Mouse (Mus musculus): ENCODE results near the gene Ntn1. TPM values are rescaled to one million over a fixed set of nuclear protein-coding genes. Genes with fewer than 3 reads are reported as not detected.

The Ntn1 gene
- polyA plus RNA-seq, 1 experiment: 24.4 TPM

GRCm38 (mm10) chr11:68313065-68313464, 87.6 kb downstream of the Ntn1 start:
- DNase-seq: peak; percentile 25

DNA sequence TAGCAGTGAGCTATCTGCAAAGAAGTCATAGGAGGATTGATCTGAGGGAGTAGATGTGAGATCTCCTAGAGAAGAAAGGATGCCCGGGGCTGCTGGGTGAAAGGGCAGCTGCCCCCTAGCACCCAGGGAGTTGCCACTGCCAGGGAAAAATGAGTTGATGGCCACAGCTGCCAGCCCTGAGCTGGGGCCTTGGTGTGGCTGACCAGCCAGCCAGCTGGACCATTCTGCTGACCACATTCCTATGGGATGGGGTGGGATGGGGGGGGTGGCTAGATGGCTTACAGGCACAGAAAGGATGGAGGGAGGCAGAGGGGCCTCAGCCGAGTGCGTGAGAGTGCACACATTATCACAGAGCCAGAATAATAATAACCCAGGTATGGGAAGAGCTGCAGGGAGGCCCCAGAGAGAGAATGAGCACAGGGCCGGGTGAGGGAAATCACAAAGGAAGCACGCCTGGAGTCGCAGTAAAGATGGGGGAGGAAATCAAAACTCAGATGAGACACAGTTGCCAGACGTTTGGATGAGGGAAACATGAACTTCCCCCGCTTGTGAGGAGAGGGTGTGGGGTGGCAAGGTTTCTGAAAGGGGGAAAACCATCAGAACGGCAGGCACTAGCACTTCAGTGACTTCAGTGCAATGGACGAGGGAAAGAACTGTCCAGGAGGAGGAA, 91.6 kb downstream of the Ntn1 start:
- Histone ChIP-seq H3K27ac (ENCODE audit: insufficient read depth, low read depth, low read length) (no peak overlapping the region), H3K4me3 (ENCODE audit: insufficient read depth, low read depth, low read length) (no peak overlapping the region), H3K4me1 (ENCODE audit: control insufficient read depth, insufficient read depth, low read length) (no peaks in the 10 kb centered on the region), H3K27me3 (replicated peaks; ENCODE audit: control insufficient read depth, insufficient read depth, low read length) (no peaks in the 10 kb centered on the region), H3K36me3 (ENCODE audit: control insufficient read depth, insufficient read depth, low read length) (no peaks in the 10 kb centered on the region)
- no peak for DNase-seq
- TF ChIP-seq CTCF (conservative IDR thresholded peaks at IDR 0.05; ENCODE audit: insufficient read depth, insufficient read length, low read depth, low read length): no peak
- 59% methylated on average over 10 of the region's 10 CpGs for WGBS

More at GRCm38 (mm10) chr11:68313065-68313464, 87.6 kb downstream of the Ntn1 start:
- H3K27me3 ChIP-seq (replicated peaks; ENCODE audit: control insufficient read depth, insufficient read depth, low read length): no peaks in the 10 kb centered on the region
- TF ChIP-seq CTCF (conservative IDR thresholded peaks at IDR 0.05; ENCODE audit: insufficient read depth, insufficient read length, low read depth, low read length) (no peak), POLR2A (IDR thresholded peaks at IDR 0.05; ENCODE audit: low read depth, low read length) (no peak)
- H3K4me1 ChIP-seq (ENCODE audit: control insufficient read depth, insufficient read depth, low read length): no peaks in the 10 kb centered on the region
- H3K27ac ChIP-seq (ENCODE audit: insufficient read depth, low read depth, low read length): no peak overlapping the region
- WGBS: 49% methylated on average over 7 of the region's 7 CpGs
- H3K36me3 ChIP-seq (ENCODE audit: control insufficient read depth, insufficient read depth, low read length): no peaks in the 10 kb centered on the region
- no peak overlapping the region for H3K4me3 ChIP-seq (ENCODE audit: insufficient read depth, low read depth, low read length)

DNA sequence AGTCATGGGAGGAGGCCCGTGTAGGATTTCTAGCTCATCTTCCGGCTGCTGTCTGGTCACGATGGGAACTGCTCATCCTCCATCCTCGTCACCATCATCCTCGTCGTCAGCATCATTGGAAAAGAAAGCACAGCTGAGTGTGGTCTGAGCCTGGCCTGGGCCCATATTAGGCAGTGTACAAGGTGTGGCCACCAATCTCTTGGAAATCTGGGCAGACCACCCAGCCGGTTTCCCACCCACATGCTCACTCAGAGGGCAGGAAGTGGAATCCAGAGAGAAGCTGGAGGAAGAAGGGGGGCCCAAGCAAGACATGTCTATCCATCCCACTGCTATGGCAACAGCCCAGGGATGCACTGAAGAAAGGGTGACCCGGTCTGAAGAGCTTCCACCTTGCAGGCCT, 94.6 kb downstream of the Ntn1 start:
- 77% methylated on average over 8 of the region's 8 CpGs for WGBS
- DNase-seq: no peak
- no peak overlapping the region for H3K4me3 ChIP-seq (ENCODE audit: insufficient read depth, low read depth, low read length)
- no peaks in the 10 kb centered on the region for H3K4me1 ChIP-seq (ENCODE audit: control insufficient read depth, insufficient read depth, low read length)
- TF ChIP-seq CTCF (conservative IDR thresholded peaks at IDR 0.05; ENCODE audit: insufficient read depth, insufficient read length, low read depth, low read length) (no peak), POLR2A (IDR thresholded peaks at IDR 0.05; ENCODE audit: low read depth, low read length) (no peak)
- no peaks in the 10 kb centered on the region for H3K27me3 ChIP-seq (replicated peaks; ENCODE audit: control insufficient read depth, insufficient read depth, low read length)
- H3K27ac ChIP-seq (ENCODE audit: insufficient read depth, low read depth, low read length): no peak overlapping the region
- no peaks in the 10 kb centered on the region for H3K36me3 ChIP-seq (ENCODE audit: control insufficient read depth, insufficient read depth, low read length)

DNA sequence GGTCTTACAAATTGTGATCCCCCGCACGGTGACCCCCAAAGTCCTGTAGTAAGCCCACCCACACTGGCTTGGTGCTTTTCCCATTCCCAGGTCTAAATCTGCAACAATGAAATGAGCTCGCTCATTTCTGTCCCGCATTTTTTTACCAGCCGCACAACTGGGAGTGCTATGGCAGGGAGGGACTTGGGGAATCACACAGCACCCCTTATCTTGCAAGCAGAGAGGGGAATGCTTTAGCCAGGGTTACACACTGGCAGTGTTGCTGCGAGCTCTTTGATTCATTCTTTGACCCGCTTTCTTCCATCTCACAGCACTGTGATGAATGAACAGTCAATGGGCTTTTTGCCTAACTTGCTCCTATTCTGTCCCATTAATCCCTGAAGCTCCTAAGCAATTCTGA, 98.3 kb downstream of the Ntn1 start:
- TF ChIP-seq POLR2A (IDR thresholded peaks at IDR 0.05; ENCODE audit: low read depth, low read length): no peak
- no peak for TF ChIP-seq CTCF (conservative IDR thresholded peaks at IDR 0.05; ENCODE audit: insufficient read depth, insufficient read length, low read depth, low read length)
- DNase-seq: no peak
- Histone ChIP-seq H3K36me3 (ENCODE audit: control insufficient read depth, insufficient read depth, low read length) (no peaks in the 10 kb centered on the region), H3K27ac (ENCODE audit: insufficient read depth, low read depth, low read length) (no peak overlapping the region), H3K27me3 (replicated peaks; ENCODE audit: control insufficient read depth, insufficient read depth, low read length) (no peaks in the 10 kb centered on the region), H3K4me3 (ENCODE audit: insufficient read depth, low read depth, low read length) (no peak overlapping the region), H3K4me1 (ENCODE audit: control insufficient read depth, insufficient read depth, low read length) (no peaks in the 10 kb centered on the region)
- 87% methylated on average over 7 of the region's 7 CpGs for WGBS

DNA sequence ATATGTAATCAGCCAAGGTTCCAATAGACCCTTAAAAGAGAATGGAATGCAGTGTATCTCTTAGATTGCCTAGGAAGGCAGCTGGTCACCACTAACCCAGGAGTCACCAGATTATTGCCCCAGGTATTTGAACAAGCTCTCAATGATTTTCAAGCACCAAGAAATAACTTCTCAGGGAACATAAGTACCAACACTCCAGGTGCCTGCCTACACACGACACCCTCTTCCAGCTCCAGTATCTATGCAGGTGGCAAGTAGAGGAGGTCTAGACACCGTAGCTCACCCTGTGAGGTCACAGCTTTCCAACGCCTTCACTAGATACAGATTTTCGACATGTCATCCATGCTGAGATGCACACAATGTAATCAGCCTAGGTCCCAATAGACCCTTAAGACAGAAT, 99.0 kb downstream of the Ntn1 start:
- H3K4me3 ChIP-seq (ENCODE audit: insufficient read depth, low read depth, low read length): no peak overlapping the region
- WGBS: 93% methylated on average over 4 of the region's 4 CpGs
- H3K4me1 ChIP-seq (ENCODE audit: control insufficient read depth, insufficient read depth, low read length): no peaks in the 10 kb centered on the region
- no peak for DNase-seq
- no peak overlapping the region for H3K27ac ChIP-seq (ENCODE audit: insufficient read depth, low read depth, low read length)
- H3K27me3 ChIP-seq (replicated peaks; ENCODE audit: control insufficient read depth, insufficient read depth, low read length): no peaks in the 10 kb centered on the region
- no peak for TF ChIP-seq POLR2A (IDR thresholded peaks at IDR 0.05; ENCODE audit: low read depth, low read length)
- TF ChIP-seq CTCF (conservative IDR thresholded peaks at IDR 0.05; ENCODE audit: insufficient read depth, insufficient read length, low read depth, low read length): no peak
- no peaks in the 10 kb centered on the region for H3K36me3 ChIP-seq (ENCODE audit: control insufficient read depth, insufficient read depth, low read length)

DNA sequence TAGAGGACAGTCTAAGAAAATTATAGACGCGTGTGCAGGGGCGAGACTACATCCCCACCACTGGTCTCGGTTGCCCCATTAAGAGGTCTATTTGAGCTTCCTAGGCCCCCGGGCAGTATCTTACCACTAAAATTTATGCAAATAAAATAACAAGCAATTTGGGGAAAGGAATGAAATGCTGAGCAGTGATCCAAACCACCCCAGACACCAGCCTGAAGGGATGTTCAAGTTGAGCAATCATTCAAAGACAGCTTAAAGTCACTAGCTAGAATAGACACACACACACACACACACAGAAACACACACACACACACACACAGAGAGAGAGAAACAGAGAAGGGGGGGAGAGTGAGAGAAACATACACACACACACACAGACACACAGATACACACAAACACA, 105.1 kb downstream of the Ntn1 start:
- TF ChIP-seq POLR2A (IDR thresholded peaks at IDR 0.05; ENCODE audit: low read depth, low read length) (no peak), CTCF (conservative IDR thresholded peaks at IDR 0.05; ENCODE audit: insufficient read depth, insufficient read length, low read depth, low read length) (no peak)
- 86% methylated on average over 5 of the region's 5 CpGs for WGBS
- H3K4me3 ChIP-seq (ENCODE audit: insufficient read depth, low read depth, low read length): no peak overlapping the region

GRCm38 (mm10) chr11:68290631-68291030, 110.0 kb downstream of the Ntn1 start:
- Histone ChIP-seq H3K36me3 (ENCODE audit: control insufficient read depth, insufficient read depth, low read length) (no peaks in the 10 kb centered on the region), H3K4me3 (ENCODE audit: insufficient read depth, low read depth, low read length) (no peak overlapping the region), H3K27me3 (replicated peaks; ENCODE audit: control insufficient read depth, insufficient read depth, low read length) (no peaks in the 10 kb centered on the region), H3K27ac (ENCODE audit: insufficient read depth, low read depth, low read length) (no peak overlapping the region), H3K4me1 (ENCODE audit: control insufficient read depth, insufficient read depth, low read length) (peaks cover 23% of the 10 kb centered on the region)
- 49% methylated on average over 8 of the region's 8 CpGs for WGBS
- DNase-seq: no peak
- TF ChIP-seq CTCF (conservative IDR thresholded peaks at IDR 0.05; ENCODE audit: insufficient read depth, insufficient read length, low read depth, low read length) (no peak), POLR2A (IDR thresholded peaks at IDR 0.05; ENCODE audit: low read depth, low read length) (no peak)

More for the DNA sequence above, 105.1 kb downstream of the Ntn1 start:
- no peak overlapping the region for H3K27ac ChIP-seq (ENCODE audit: insufficient read depth, low read depth, low read length)
- no peaks in the 10 kb centered on the region for H3K36me3 ChIP-seq (ENCODE audit: control insufficient read depth, insufficient read depth, low read length)
- H3K27me3 ChIP-seq (replicated peaks; ENCODE audit: control insufficient read depth, insufficient read depth, low read length): no peaks in the 10 kb centered on the region
- no peak for DNase-seq
- H3K4me1 ChIP-seq (ENCODE audit: control insufficient read depth, insufficient read depth, low read length): no peaks in the 10 kb centered on the region

Measured in kidney, adult 2 months (tissue).